Mouse (Mus musculus): ENCODE measurements at regions not wholly inside any gene's neighbourhood (a gene's known extent, or its start where the extent isn't known, plus 50 kb on each side); places are given as distances from the start of the nearest gene placed in this dataset.

GRCm38 (mm10) chr6:93569866-93570265 is 626.6 kb upstream of the Adamts9 start:
- Histone ChIP-seq H3K9me3 (ENCODE audit: control insufficient read depth, low read length) (no peaks in the 10 kb centered on the region), H3K4me1 (ENCODE audit: control insufficient read depth, insufficient read depth, low read length) (no peaks in the 10 kb centered on the region), H3K4me2 (ENCODE audit: low read depth, low read length) (no peak overlapping the region), H3K9ac (ENCODE audit: low read depth, low read length) (no peak overlapping the region), H3K27ac (ENCODE audit: low read length) (no peak overlapping the region), H3K27me3 (replicated peaks; ENCODE audit: control insufficient read depth, insufficient read depth, low read length) (no peaks in the 10 kb centered on the region), H3K4me3 (ENCODE audit: low read length) (no peak overlapping the region), H3K36me3 (ENCODE audit: control insufficient read depth, insufficient read depth, low read length) (no peaks in the 10 kb centered on the region)
- ATAC-seq, result no peak
- WGBS, result 89% methylated on average over 2 of the region's 2 CpGs

DNA sequence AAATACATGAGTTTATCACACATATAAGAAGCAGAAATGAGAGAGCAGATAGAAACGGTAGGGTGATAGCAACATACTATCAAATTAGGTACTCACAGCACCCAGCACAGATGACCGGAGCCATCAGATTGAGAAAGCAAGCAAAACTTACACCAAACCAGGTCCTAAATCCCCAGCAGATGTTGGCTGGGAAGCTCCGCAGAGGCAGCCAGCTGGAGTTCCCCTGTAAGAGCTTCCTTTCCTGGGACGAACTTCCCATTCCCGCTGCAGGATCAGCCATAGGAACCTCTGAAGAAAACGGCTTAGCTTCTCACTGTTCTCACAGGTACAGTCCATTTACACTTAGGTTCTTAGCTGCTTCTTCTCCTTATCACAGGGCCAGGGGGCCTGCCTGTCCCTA is 625.9 kb upstream of the Adamts9 start:
- ATAC-seq, result no peak
- Histone ChIP-seq H3K9ac (ENCODE audit: low read depth, low read length) (no peak overlapping the region), H3K4me3 (ENCODE audit: low read length) (no peak overlapping the region), H3K4me1 (ENCODE audit: control insufficient read depth, insufficient read depth, low read length) (no peaks in the 10 kb centered on the region), H3K4me2 (ENCODE audit: low read depth, low read length) (no peak overlapping the region), H3K36me3 (ENCODE audit: control insufficient read depth, insufficient read depth, low read length) (no peaks in the 10 kb centered on the region), H3K27ac (ENCODE audit: low read length) (no peak overlapping the region), H3K9me3 (ENCODE audit: control insufficient read depth, low read length) (no peaks in the 10 kb centered on the region), H3K27me3 (replicated peaks; ENCODE audit: control insufficient read depth, insufficient read depth, low read length) (no peaks in the 10 kb centered on the region)
- 77% methylated on average over 6 of the region's 6 CpGs for WGBS

- no peaks in the 10 kb centered on the region for H3K4me1 ChIP-seq (ENCODE audit: control insufficient read depth, insufficient read depth, low read length)
- H3K9me3 ChIP-seq (ENCODE audit: control insufficient read depth, low read length), result no peaks in the 10 kb centered on the region
- no peak for ATAC-seq
- H3K4me2 ChIP-seq (ENCODE audit: low read depth, low read length), result no peak overlapping the region
- H3K9ac ChIP-seq (ENCODE audit: low read depth, low read length), result no peak overlapping the region
- H3K27ac ChIP-seq (ENCODE audit: low read length), result no peak overlapping the region
- no peak overlapping the region for H3K4me3 ChIP-seq (ENCODE audit: low read length)
- H3K36me3 ChIP-seq (ENCODE audit: control insufficient read depth, insufficient read depth, low read length), result no peaks in the 10 kb centered on the region
- no peaks in the 10 kb centered on the region for H3K27me3 ChIP-seq (replicated peaks; ENCODE audit: control insufficient read depth, insufficient read depth, low read length)
- 43% methylated on average over 2 of the region's 2 CpGs for WGBS
Observed at GRCm38 (mm10) chr6:93566661-93567060, 623.4 kb upstream of the Adamts9 start.

DNA sequence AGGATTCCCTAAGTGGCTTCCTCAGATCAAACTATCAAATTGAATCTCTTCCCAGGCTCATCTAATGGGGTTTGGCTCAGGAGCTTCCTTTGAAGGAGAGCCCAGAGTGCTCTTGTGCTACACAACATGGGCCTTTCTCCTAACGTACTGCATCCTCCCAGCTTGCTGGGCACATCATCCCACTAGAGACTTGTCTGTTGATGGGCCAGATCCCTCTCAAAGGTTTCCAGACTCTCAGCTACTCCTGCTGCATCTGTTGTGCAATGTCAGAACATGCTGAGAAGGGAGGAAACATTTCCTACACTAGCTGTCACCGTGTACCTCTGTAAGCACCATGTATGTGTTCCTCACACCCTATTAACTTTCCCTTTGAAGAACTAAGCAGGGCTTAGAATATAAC is 605.0 kb upstream of the Adamts9 start:
- Histone ChIP-seq H3K27ac (ENCODE audit: low read length) (no peak overlapping the region), H3K9me3 (ENCODE audit: control insufficient read depth, low read length) (no peaks in the 10 kb centered on the region), H3K27me3 (replicated peaks; ENCODE audit: control insufficient read depth, insufficient read depth, low read length) (no peaks in the 10 kb centered on the region), H3K36me3 (ENCODE audit: control insufficient read depth, insufficient read depth, low read length) (no peaks in the 10 kb centered on the region), H3K9ac (ENCODE audit: low read depth, low read length) (no peak overlapping the region), H3K4me1 (ENCODE audit: control insufficient read depth, insufficient read depth, low read length) (no peaks in the 10 kb centered on the region), H3K4me2 (ENCODE audit: low read depth, low read length) (no peak overlapping the region), H3K4me3 (ENCODE audit: low read length) (no peak overlapping the region)
- ATAC-seq, result no peak
- WGBS, result 85% methylated on average over 2 of the region's 2 CpGs

DNA sequence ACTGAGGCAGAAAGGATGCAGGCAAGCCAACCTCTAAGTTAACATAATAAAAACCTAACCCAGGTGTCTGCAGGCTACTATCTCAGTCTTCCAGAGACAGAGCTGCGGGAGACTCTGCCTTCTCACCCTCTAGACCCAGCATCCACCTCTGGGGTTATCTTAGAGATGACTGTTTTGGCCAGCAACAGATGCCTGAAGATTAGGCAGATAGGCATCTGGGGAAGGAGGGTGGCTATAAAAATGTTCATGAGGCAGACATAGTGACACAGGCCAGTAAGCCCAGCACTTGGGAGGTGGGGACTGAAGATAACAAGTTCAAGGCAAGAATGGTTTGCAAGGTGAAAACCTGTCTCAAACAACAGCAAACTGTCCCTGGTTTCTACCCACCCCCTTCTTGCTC is 601.0 kb upstream of the Adamts9 start:
- no peaks in the 10 kb centered on the region for H3K27me3 ChIP-seq (replicated peaks; ENCODE audit: control insufficient read depth, insufficient read depth, low read length)
- WGBS, result 47% methylated on average over 1 of the region's 1 CpGs
- no peak overlapping the region for H3K27ac ChIP-seq (ENCODE audit: low read length)
- H3K9ac ChIP-seq (ENCODE audit: low read depth, low read length), result no peak overlapping the region
- no peaks in the 10 kb centered on the region for H3K9me3 ChIP-seq (ENCODE audit: control insufficient read depth, low read length)
- H3K4me2 ChIP-seq (ENCODE audit: low read depth, low read length), result no peak overlapping the region
- no peak for ATAC-seq
- no peaks in the 10 kb centered on the region for H3K36me3 ChIP-seq (ENCODE audit: control insufficient read depth, insufficient read depth, low read length)
- H3K4me3 ChIP-seq (ENCODE audit: low read length), result no peak overlapping the region
- H3K4me1 ChIP-seq (ENCODE audit: control insufficient read depth, insufficient read depth, low read length), result no peaks in the 10 kb centered on the region

DNA sequence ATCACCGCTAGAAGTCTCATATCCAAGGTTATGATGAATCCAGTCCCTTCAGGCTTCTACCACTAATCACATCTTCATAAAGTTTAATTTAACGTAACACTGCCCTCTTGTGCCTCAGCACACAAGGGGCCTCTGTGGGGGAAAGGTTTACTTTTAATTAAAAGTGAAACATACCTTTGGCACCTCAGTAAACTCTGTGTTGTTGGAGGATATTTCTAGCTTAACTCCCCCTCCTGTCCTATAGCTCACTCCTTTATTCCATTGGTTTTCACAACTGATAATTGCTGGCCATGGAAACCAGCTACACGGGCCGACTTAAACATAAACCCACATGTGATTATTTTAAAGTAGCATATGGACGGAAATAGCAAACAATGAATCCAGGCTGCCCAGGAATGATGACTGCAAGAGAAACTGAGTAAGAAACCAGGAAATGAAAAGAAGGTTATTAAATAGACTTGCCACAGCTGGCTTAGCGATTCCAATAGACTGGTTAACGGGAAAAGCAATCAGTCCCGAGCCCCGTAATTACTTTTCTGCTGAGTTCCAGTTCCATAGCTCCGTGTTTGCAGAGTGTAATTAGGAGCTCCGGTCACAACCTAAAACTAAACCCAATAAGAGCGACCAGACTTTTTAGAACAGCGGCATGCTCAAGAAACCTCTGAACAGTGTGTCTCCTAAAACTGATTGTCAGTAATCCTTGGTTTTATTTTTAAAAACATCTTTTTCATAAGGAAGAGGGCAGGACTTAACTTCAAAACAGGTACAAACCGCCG is 600.2 kb upstream of the Adamts9 start:
- no peaks in the 10 kb centered on the region for H3K27me3 ChIP-seq (replicated peaks; ENCODE audit: control insufficient read depth, insufficient read depth, low read length)
- H3K9ac ChIP-seq (ENCODE audit: low read depth, low read length), result no peak overlapping the region
- H3K4me1 ChIP-seq (ENCODE audit: control insufficient read depth, insufficient read depth, low read length), result no peaks in the 10 kb centered on the region
- WGBS, result 35% methylated on average over 15 of the region's 15 CpGs
- H3K4me3 ChIP-seq (ENCODE audit: low read length), result peak overlapping the region; percentile 6; the same call in 1 of the 2 replicates
- no peaks in the 10 kb centered on the region for H3K36me3 ChIP-seq (ENCODE audit: control insufficient read depth, insufficient read depth, low read length)
- H3K27ac ChIP-seq (ENCODE audit: low read length), result no peak overlapping the region
- H3K9me3 ChIP-seq (ENCODE audit: control insufficient read depth, low read length), result no peaks in the 10 kb centered on the region
- H3K4me2 ChIP-seq (ENCODE audit: low read depth, low read length), result peak overlapping the region; percentile 8; the same call in 1 of the 2 replicates
- ATAC-seq, result no peak

DNA sequence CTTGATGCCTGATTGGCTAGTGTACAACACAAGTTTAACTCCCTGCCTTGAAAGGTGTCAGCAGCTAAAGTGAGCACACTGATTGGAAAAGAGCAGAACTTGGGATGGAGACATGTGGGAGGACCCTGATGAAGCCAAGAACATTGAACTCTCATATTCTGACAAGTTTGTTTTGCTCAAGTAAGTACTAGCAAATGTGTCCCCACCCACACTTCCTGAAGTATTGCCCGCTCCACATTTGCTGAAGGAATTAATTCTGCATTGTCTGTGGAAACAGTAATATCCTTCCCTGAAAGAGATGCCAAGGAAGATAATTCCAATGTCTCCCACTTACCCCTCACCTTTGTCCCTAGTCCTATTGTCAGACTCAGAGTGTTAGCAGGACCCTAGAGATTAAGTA is 596.3 kb upstream of the Adamts9 start:
- Histone ChIP-seq H3K4me3 (ENCODE audit: low read length) (no peak overlapping the region), H3K9ac (ENCODE audit: low read depth, low read length) (no peak overlapping the region), H3K36me3 (ENCODE audit: control insufficient read depth, insufficient read depth, low read length) (no peaks in the 10 kb centered on the region), H3K27ac (ENCODE audit: low read length) (no peak overlapping the region), H3K4me1 (ENCODE audit: control insufficient read depth, insufficient read depth, low read length) (no peaks in the 10 kb centered on the region), H3K27me3 (replicated peaks; ENCODE audit: control insufficient read depth, insufficient read depth, low read length) (no peaks in the 10 kb centered on the region), H3K4me2 (ENCODE audit: low read depth, low read length) (no peak overlapping the region), H3K9me3 (ENCODE audit: control insufficient read depth, low read length) (no peaks in the 10 kb centered on the region)
- ATAC-seq, result no peak
- 82% methylated on average over 1 of the region's 1 CpGs for WGBS

- ATAC-seq, result no peak
- no peak overlapping the region for H3K4me2 ChIP-seq (ENCODE audit: low read depth, low read length)
- H3K27ac ChIP-seq (ENCODE audit: low read length), result no peak overlapping the region
- no peak overlapping the region for H3K9ac ChIP-seq (ENCODE audit: low read depth, low read length)
- 89% methylated on average over 4 of the region's 4 CpGs for WGBS
- H3K9me3 ChIP-seq (ENCODE audit: control insufficient read depth, low read length), result no peaks in the 10 kb centered on the region
- H3K36me3 ChIP-seq (ENCODE audit: control insufficient read depth, insufficient read depth, low read length), result no peaks in the 10 kb centered on the region
- no peaks in the 10 kb centered on the region for H3K4me1 ChIP-seq (ENCODE audit: control insufficient read depth, insufficient read depth, low read length)
- H3K4me3 ChIP-seq (ENCODE audit: low read length), result no peak overlapping the region
- H3K27me3 ChIP-seq (replicated peaks; ENCODE audit: control insufficient read depth, insufficient read depth, low read length), result no peaks in the 10 kb centered on the region
Observed at GRCm38 (mm10) chr6:93539171-93539570, 595.9 kb upstream of the Adamts9 start.

DNA sequence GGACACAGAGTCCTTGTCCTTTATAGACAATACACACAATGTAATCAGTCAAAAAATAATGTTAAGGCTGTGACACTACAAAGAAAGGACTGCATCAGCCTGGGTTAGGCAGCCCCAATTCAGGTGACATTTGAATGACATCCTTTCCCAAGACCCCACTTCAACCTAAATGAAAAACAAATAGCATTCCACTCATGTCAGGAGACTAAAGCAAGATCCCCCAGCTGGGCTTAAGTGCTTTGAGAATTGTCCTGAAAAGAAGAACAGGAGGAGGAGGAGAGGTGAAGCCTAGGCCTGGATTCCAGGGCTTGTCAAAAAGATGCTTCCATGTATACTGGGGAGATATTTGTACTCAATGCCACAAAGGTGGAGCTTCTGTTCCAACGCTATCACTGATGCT is 594.7 kb upstream of the Adamts9 start:
- ATAC-seq, result no peak
- Histone ChIP-seq H3K4me1 (ENCODE audit: control insufficient read depth, insufficient read depth, low read length) (no peaks in the 10 kb centered on the region), H3K4me2 (ENCODE audit: low read depth, low read length) (no peak overlapping the region), H3K36me3 (ENCODE audit: control insufficient read depth, insufficient read depth, low read length) (no peaks in the 10 kb centered on the region), H3K27me3 (replicated peaks; ENCODE audit: control insufficient read depth, insufficient read depth, low read length) (no peaks in the 10 kb centered on the region), H3K27ac (ENCODE audit: low read length) (no peak overlapping the region), H3K4me3 (ENCODE audit: low read length) (no peak overlapping the region), H3K9ac (ENCODE audit: low read depth, low read length) (no peak overlapping the region), H3K9me3 (ENCODE audit: control insufficient read depth, low read length) (no peaks in the 10 kb centered on the region)
- 49% methylated on average over 1 of the region's 1 CpGs for WGBS

DNA sequence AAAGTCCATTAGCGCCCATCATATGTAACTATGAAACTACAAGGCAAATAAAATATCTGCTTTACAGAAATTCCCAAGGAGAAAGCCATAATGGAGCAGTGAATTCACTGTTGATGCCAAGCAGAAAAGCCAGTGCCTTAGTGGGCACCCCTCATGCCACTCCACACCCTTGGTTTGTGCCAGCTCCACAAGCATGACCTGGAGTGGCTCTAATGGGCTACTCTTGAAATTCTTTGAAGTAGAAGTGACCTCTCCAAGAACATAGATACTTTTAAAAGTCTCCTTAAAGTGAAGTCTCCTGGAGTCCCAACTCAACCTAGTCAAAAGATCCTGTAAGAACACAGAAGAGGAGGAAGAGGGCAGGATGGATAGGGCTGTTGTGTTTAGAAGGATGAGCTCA is 593.8 kb upstream of the Adamts9 start:
- H3K36me3 ChIP-seq (ENCODE audit: control insufficient read depth, insufficient read depth, low read length), result no peaks in the 10 kb centered on the region
- H3K9me3 ChIP-seq (ENCODE audit: control insufficient read depth, low read length), result no peaks in the 10 kb centered on the region
- no peak overlapping the region for H3K27ac ChIP-seq (ENCODE audit: low read length)
- WGBS, result 98% methylated on average over 1 of the region's 1 CpGs
- no peak for ATAC-seq
- no peaks in the 10 kb centered on the region for H3K27me3 ChIP-seq (replicated peaks; ENCODE audit: control insufficient read depth, insufficient read depth, low read length)
- H3K9ac ChIP-seq (ENCODE audit: low read depth, low read length), result no peak overlapping the region
- no peaks in the 10 kb centered on the region for H3K4me1 ChIP-seq (ENCODE audit: control insufficient read depth, insufficient read depth, low read length)
- no peak overlapping the region for H3K4me2 ChIP-seq (ENCODE audit: low read depth, low read length)
- H3K4me3 ChIP-seq (ENCODE audit: low read length), result no peak overlapping the region

All from intestine, embryonic 16.5 days (tissue).